Mouse (Mus musculus) spleen, postnatal 36 days (tissue): Measurements from ENCODE around the gene Slc38a1.

ENCODE experiments used
- DNase-seq, 2 experiments: peaks; one replicate each; pipeline ENCODE4 v3.0.0; 2022; ENCODE audit warnings: low spot score in 2 of 2, mixed read lengths in 1 of 2

Slc38a1 gene

DNA sequence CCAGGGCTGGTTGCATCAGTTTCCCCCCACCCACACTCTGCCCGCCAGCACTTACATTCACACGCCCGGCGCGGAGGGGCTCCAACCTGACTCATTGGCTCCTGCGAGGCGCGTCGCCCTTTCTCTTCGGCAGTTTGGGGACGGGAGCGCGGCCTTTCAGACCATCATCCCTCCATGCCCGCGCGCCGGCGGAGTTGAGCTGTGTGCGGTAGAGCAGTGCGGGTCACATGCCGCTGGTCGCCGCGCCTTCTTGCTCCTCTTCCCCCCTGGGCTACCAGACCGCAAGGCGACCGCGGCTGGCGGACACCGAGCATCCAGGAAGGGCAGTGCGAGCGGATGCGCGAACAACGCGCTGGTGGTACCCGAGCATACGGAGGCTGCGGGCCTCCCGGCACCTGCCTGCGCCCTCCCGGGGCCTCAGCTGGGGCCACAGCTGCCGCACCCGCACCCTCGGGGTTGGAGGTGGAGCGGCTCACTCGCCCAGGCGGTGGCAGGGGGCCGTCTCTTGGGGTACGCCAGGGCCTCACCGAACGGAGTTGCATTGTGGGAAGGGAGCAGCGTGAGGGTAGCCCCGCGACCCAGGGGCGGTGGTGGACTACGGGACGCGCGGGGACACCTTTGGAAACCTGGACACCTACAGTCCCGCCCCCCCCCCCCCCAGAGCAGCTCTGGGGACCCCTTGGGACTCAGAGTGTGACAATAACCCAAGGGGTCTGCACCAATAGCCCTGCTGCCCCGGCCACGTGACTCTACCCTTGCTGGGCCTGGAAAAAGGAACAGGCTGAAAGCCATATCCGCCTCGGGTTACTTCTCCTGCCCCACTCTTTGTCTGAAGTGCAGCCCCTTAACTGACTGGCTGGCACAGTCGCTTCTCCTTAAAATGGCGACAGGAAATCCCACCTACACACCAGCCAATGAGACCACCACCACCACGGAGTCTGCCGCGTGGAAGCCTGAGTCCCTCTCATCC is at the start of gene Slc38a1:
TSS of gene Slc38a1 (minus strand) at position 478 of the 970 bp plus-strand sequence.
- DNase-seq = peak; percentile 72

DNA sequence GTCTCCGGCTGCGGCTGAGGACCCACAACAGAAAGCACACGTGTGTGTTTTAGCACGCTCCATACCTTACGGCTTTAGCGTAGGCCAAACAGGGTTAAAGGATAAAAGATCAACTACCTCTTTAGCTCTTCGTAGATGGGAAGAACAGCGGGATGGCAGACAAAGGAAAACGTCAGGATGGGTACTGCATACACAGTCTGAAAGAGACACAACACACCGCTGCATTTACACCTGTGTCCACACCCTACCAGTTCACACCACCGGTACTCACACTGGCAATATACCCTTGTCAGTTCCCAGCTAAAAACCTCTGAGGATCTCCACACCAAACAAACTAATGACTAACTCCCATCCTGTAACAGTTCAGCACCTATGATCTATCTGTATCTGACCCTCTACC is 49.7 kb upstream of the Slc38a1 start:
- no peak for DNase-seq

DNA sequence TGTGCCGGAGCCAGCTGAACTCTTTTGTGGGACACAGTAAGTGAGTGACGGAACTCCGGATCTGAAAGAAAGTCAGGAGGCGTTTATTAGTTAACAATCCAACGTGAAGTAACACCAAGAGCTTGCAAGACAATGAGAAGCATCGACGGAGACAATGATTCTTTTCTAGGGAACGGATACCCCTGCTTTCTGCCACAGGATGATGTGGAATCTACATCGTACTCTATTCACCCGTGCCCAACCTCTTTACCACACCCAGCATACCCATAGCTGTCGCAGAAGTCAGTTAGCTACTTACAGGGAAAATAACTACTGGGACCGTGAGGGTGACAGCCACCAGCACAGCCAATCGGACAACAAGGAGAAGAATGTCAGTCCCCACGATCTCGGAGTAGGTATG is 48.7 kb upstream of the Slc38a1 start:
- DNase-seq = no peak

DNA sequence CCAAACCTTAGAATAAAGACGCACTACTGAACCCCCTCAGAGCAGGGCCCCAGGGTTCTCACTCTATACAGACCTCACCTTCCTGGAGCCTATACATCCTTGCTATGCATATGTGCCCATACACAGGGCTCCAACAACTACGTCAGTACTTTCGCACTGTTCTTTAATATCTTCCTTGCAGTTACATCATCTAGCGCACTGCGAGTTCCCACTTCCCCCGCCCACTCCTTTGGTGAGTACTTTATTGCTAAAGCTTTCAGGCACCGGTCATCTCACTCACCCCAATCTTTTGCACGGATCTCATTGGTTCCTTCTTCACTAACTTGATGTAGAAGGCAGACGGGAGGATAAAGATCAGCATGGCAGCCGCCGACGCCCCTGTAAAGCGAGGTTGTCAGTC is 48.1 kb upstream of the Slc38a1 start:
- no peak for DNase-seq

DNA sequence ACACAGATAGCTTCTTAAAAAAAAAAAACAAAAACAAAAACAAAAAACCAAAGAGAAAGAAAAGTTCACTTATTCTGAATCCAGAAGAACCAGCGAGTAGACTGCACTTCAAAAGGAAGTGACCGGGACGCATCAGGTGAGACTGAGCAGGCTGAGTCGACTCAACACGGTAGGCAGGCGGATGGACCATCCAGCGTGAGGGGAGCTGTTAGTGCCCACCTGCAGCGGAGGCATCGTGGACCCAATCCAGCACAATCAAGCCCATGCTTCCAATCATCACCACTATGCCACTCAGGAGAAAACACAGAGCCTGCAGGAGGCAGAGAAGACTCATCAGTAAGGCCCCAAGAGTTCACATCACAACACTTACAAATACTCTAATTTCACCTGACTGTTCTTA is 47.2 kb upstream of the Slc38a1 start:
- DNase-seq = no peak

DNA sequence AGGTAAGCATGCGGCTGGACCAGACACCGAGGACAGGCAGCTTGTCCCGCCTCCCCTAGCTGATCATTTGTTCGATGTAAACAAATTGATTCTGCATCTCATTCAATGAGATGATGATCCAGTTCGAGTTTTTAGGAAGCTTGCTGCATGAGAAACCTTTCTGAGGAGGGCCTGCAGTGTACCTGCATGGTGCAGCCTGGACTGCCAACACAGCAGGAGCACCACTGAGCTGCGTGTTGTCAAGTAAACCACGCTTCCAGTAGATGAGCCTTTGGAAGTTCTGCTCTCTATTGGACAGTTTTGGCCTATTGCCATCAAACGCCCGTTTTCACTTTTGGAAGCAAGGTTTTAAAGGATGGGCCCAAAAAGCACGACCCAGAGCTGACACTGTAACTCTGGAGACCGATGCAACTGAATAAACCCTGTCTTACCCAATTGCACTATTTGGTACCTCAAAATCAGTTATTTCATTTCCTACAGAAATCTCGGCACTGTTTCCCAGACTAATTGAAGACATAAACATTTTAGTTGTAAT is 46.1 kb upstream of the Slc38a1 start:
- no peak for DNase-seq

DNA sequence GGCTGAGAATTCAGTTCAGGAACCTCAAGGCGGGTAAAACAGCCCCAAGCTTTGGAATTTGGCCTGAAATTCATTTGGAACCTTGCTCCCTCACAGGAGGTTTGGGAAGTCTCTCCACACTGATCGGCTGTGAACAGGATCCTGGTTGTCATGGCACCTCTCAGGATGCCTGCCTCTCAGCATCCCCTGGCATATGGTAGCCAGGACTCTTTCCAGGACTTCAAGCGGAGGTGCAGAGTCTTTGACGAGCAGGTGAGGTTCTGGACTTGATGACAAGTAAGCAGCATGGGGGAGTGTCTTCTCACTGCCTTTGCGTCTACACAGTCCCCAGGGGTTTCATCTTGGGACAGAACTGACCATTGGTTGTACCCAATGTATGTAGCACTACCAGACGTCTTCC is 45.3 kb upstream of the Slc38a1 start:
- DNase-seq = no peak

DNA sequence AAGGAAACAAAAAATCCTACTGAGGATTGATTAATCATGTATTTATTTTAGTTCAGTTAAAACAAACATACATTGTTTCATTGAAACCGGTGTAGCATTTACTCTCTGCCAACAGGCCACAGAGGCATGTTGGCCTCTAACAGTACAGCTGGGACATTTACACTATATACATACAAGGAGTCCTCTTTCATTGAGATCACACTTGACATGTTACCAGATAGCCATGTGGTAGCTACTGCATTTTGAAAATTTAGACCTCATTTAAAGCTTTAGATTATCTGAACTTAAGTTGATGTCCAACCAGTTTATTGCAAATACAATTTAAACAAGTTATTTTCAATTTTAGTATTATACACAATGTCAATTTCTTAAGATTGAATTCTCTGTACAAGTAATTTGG is 44.7 kb upstream of the Slc38a1 start:
- no peak for DNase-seq

DNA sequence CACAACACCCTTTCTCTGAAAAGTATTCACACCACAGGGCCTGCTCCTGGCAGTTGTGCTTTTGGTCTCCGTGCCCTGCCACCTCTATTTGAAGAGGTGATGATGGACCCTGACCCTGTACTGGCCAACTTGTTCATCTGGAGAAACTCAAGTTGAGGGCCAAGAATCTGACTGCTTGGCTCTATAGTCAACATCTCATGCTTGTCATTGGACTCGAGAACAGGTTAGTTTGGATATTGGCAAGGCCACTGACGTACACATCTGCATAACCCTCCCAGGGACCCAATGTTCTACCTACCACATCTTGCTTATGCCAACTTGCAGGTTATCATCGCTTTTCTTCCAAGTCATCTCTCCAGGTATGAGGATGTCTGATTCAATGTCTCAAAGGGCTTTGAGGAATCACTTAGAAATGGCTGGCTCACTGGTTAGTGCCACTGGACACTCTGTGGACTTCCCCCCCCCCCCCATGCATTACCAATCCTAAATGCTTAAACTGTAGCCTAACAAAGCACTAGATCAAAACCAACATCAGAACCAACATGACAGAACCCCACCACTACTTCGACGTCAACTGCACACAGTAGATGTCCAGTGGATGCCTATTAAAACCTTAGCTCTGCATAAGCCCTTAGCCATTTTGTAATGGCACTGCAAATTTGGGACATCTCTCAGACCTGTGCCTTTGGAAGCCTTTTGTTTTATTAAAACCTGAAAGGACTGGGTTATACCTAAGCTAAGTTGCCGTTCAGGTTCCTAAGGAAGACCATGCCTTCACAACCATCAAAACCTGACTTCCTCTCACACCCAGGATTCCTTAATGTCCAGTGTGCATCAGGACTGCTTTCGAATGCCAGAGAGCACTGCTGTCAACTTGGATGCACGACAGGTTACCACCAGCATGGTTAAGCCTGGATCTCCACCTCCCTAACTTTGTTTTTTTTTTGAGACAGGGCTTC is 43.8 kb upstream of the Slc38a1 start:
- DNase-seq = no peak

DNA sequence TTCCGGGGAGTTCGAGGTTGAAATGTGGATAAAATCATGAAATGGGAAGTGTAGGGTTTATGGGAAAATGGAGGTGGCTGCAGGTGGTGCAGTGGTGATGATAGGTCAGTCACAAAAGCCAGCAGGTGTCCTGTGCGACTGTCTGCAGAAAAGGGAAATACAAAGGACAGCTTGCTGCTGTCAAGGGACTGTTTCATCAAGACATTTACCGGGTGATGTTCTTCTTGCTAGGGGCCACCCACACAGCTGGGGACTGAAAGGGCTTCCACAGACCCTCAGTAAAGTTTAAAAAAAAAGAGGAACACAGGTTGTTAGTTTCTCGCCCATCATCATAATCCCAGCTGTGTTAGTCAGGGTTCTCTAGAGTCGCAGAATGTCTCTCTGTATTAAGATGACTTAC is 42.6 kb upstream of the Slc38a1 start:
- DNase-seq = no peak

DNA sequence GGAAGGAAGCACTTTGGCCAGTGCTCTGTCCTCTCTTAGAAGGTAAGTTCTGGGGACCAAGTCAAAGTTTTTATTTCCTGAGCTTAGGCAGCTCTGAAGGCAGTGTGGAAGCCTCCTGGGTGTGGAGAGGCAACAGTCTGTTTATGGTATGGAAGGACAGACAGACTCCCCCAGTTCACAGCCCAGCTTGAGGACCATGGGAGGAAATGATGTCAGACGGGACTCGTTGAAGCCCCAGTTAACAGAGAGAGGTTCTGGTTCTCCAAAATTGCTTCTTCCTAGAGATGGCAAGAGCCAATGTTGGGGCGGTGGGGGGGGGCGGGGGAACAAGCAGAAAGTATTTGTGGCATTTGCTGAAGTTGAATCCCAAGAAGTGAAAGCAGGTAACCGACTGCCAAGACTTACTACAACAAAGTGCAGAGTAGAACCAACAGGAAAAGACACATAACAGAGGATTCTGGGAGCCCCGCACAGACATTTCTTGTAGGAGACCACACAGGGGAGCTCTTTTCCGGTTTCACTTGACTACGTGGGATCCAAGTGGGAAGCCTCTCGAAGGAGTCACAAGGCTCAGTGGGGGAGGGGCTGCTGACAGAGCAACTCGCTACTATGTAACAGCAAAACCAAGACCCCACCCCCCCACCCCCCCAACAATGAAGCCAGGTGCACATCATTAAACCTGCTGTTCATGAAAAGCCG is 41.6 kb upstream of the Slc38a1 start:
- DNase-seq = no peak

DNA sequence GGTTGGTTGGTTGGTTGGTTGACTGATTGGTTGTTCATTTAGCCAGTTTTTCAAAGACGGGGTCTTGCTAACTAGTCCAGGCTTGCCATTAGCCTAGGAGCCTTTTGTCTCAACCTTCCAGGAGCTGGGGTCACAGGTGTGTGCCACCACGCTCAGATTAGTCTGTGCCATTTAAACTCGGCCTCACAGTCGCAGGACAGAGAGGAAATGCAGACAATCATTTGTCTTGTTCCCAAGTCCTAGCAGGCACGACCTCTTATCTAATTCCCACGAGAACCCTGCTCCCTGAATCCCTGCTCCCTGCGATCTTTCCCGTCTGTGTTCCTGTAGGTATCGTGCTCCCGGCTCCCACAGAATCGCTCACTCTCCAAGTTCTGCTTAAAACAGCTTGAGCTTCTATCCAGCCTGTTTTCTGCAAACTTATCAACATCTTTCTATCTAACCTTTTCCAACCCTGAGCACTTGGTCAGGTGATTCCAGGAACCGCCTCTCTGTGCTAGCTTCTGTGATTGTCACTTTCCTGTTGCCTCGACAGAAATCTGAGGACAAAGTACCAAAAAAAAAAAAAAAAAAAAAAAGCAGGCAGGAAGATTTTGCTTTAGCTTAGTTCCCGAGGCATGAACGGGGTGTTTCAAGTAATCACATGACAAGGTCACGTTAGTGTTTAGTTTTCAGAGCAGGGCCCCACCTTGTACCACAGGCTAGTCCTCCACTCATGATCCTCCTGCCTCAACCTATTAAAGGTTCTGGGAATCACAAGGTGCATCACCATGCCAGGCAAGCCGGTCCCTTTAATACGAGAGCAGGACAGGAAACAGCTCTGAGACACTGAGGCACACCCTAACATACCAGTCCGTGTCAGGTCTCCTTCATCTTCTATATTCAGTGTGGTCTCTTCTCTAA is 36.4 kb upstream of the Slc38a1 start:
- no peak for DNase-seq

DNA sequence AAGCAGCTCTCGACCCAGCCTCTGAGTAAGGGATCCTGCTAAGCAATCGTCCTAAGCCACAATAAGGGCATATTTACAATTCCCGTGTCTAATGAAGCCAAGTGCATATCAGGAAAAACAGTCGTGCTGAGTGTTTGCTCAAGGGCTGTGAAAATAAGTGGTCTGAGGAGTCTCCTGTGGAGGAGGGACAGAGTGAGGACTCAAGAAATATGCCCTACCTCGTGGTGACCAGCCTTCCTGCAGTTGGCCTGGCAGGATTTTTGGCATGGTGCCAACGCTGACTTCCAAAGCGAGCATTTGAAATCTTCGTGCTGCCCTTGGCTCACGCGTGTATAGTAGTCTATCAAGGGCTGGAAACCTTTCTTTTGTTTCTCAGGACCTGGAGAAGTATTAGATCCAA is 33.8 kb upstream of the Slc38a1 start:
- no peak for DNase-seq

DNA sequence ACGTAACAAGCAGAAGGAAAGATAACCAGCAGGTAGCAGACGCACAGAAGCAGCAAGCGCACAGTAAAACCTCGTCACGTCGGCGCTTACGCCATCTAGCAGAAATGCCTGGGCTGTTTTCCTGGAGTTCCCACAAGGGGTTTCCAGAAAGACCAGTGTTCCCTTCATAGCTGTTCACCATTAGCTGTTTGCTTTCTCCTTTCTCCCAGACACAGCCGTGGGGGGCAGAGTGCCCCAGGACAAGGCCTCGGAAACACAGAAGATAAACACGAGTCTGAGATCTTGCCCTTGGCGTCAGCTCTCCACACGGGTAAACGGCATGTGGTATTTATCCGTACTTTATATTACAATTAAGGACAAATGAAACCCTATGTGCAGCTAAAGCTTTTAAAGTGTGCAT is 33.0 kb upstream of the Slc38a1 start:
- no peak for DNase-seq

DNA sequence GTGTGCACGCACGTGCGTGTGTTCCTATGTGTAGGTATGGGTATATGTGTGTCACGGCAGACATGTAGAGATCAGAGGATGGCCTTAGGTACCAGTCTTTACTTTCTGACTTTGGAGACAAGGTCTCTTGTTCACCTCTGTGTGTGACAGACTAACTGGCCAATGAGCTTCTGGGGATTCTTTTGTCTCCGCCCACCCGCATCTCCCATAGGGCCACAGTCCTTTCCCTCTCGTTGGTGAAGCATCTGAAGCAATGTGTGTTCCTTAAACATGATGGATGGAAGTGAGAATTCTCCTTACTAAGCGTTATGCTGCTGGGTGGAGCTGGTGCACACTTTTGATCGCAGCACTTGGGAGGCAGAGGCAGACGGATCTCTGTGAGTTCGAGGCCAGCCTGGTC is 32.3 kb upstream of the Slc38a1 start:
- DNase-seq = no peak

DNA sequence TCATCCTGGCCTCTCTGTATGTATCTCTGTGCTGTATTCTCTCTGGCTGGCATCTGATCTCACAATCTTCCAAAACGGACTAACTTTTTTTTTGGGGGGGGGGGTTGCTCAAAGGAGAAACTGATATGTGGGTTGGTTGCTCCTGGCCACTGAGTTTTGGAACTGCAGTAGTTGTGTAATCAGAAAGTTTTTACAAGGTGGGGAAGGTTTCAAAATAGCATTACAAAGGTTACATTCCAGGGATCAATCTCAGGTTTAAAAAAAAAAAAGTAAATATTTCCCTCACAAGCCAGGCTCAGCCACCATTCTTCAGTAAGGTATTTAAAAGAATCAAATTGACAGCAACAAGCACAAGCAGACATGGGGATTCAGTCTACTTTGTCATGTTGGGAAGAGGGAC is 31.4 kb upstream of the Slc38a1 start:
- no peak for DNase-seq

DNA sequence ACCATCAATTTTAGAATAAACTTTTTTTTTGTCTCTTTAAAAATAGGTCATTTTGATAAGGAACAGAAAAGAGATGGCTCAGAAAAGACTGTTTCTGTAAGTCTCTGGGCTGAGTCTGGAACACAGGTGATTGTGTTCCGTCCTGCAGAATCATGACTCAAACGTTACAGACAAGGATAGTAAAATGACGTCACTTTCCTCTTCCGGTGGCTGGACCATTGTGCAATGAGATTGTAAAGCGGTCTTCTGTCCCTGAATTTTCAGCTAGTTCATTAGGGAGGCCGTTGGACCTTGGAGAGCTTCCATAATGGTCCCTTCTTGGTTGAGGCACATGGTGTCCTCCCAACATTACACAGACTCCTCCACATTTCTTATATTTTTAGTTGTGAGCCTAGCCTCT is 27.0 kb upstream of the Slc38a1 start:
- DNase-seq = no peak

DNA sequence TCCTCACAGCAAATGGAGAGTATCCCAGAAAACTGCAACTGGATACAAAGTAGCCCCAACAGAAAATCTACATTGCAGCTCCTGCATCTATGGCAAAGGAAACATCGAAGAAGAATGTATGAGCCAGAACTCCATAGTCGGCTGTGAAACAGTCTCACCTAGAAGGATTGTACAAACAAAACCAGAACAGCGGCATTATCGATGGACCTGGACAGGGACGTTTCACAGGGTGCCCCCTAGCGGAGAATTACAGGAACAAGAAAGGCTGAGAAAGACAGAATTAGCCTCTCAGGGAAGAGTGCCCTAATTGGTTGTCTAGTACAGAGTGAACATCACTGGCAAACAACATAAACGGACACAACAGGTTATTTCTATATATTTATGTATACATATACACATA is 23.9 kb upstream of the Slc38a1 start:
- peak; percentile 68 to 80 for DNase-seq

DNA sequence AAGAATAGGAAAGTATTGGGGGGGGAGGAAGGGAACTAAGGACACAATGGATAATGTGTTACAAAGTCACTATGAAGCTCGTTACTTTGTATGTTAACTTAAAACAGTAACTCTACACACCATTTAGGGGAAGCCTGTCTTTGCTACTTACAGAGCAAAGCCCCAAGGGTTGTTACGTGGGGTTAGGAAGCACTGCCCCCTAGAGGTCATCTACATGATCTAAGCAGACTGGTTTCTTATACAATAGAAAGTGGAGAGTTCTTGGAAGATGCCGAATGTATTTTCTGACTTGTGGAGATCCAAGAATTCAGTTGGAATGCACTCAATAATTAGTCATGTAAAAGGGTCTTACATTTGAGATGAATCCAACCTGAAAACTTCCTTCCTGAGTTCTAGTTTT is 23.2 kb upstream of the Slc38a1 start:
- DNase-seq = peak; percentile 74 to 85

DNA sequence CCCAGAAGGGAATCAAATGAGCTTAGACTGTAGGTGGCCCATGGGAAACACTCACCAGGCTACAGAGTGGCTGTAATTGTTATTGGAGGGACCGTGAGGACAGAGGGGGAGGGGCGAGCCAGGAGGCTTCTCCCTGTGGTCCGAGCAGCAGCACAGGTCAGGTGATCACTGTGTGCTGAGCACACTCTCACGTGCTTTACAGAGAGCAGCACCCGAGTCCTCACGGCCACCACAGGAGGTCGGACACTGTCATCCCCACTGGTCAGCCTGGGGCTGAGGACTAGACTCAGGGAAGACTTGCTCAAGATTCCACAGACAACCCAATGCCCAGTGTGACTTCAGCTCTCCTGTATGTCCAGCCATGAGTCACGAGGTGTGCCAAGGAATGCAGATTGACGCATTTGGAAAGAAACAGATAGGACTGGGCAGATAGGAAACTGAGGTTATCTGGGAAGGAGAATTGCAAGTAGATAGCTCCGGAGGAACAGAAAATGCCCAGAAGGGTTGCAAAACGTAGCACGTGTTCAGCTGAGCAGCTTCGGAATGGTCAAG is 18.0 kb upstream of the Slc38a1 start:
- no peak for DNase-seq
